In the genomic region with DNA sequence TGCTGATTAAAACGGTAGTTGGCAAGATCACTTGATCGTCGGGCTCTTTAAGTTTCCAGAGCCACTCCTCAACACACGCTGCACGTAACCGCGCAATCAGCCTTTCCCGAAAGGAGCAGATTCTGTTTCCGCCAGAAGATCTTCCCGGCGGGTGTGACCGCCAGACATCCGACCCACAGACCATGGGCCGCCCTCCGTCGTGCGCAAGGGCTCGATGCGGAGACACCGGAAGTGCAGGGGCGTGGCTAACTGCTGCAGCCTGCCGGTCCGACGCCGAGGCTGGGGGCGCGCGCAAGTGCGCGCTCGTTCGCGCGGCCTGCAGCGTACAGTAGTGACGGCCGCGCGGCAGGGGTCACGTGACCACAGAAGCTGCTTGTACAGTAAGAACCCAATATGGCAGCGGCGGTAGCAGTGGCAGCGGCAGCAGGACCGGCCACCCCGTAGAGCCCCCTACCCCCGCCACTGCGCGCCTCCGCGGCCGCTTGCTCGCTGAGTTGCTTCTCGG, we compare ENCODE assay signal across 8 mouse cellular contexts. TPM values are rescaled to one million over a fixed set of nuclear protein-coding genes. Genes with fewer than 3 reads are reported as not detected.
A peak's percentile ranks its signal among the peaks of the same experiment; 100 is the strongest.
DNase-seq lines count a peak whose midpoint lies in the region; ATAC-seq lines count a peak whose summit lies in the region.

Asxl2 (plus strand) TSS at position 328 of the 505 bp plus-strand sequence.

- peak; percentile 77 for ATAC-seq in inflammation-experienced regulatory T-cells, adult 6 months
- peak; percentile 83 for ATAC-seq in megakaryocyte-erythroid progenitor cell, adult 5-6 weeks (replicated peaks; ENCODE audit: low FRiP score, low TSS enrichment, poor library complexity, severe bottlenecking)

- peak; percentile 99 to 100 for DNase-seq in adrenal gland, adult (ENCODE audit: inconsistent age in 2 of 2, low spot score in 1 of 2)
- peak; percentile 99 for DNase-seq in embryo, embryonic 10.5 days (ENCODE audit: low spot score)
- peak; percentile 100 for DNase-seq in gastrocnemius, postnatal 14 days
- peak; percentile 99 to 100 for DNase-seq in left cerebral cortex, postnatal 10 days (ENCODE audit: extremely low spot score in 1 of 2, low spot score in 2 of 2)
- DNase-seq in right cerebral cortex, postnatal 25 days = peak; percentile 98
- peak; percentile 99 for DNase-seq in urinary bladder, postnatal 4 days (ENCODE audit: low spot score in 2 of 2)

- intact Hi-C loops in gastrocnemius, postnatal 14 days (cut with DNase I; ENCODE audit: low total_unique reads) = no loop called here
- intact Hi-C loops in left cerebral cortex, postnatal 10 days (cut with DNase I) = no loop called here

RNA-seq across cellular contexts. Expression of gene Asxl2, which starts in this region (rescaled TPM):
- total RNA-seq in gastrocnemius, postnatal 14 days (2021) = 10 to 100 TPM; 15.3 to 15.6 TPM
- 10 to 100 TPM; 38.8 to 56.8 (median 53.1) TPM for polyA plus RNA-seq in inflammation-experienced regulatory T-cells, adult 6 months (2017; shearing (Covaris generic))
- 10 to 100 TPM; 24.5 to 26.2 TPM for total RNA-seq in left cerebral cortex, postnatal 10 days (2021)
- 55.3 and 57.5 TPM in 2 replicates for total RNA-seq in megakaryocyte-erythroid progenitor cell, adult 5-6 weeks (2014; fragmentation: Nextera tagmentation)
- 35.8 and 44.1 TPM in 2 replicates for total RNA-seq in megakaryocyte-erythroid progenitor cell, adult 5-6 weeks (2017)

Comparison
In these comparisons a context has a peak if more than half of its experiments do, and no peak if none do; other contexts are left out.
1. Peak in every context shown above with its lines: DNase-seq and ATAC-seq.